ENCODE assay signal across 12 mouse cellular contexts in the genomic region with DNA sequence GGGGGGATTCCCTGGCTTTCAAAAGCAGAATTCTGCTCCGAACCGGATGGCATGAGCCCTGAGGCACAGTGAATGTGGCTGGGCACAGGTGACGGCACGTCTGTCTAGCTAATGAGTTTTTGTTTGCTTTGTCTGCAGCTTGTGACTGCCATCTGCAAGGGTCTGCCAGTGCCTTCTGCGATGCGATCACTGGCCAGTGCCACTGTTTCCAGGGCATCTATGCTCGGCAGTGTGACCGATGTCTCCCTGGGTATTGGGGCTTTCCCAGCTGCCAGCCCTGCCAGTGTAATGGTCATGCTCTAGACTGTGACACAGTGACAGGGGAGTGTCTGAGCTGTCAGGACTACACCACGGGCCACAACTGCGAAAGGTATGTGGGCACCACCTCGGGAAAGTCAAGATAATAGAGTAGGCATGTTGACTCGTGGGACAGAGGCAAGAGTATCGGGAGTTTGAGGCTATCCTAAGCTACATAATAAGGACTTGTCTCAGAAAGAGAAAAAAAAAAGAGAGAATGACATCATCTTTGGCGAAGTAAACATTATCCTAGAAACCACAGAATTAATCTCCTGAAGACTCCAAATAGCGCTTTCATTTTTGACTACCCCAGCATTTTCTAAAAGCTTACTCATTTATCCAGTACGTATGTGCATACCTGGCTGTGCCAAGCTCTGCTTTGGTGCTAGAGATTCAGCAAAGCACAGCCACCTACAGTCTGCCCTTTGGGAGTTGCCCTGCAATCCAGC. TPM values are rescaled to one million over a fixed set of nuclear protein-coding genes. Genes with fewer than 3 reads are reported as not detected.
DNase-seq lines count a peak whose midpoint lies in the region; ATAC-seq and TF ChIP-seq lines count a peak whose summit lies in the region.
"Had no signal": no experiment of that assay in that cellular context is flagged by ENCODE, and none has a peak within 500 bp of the region (broad histone marks: within the 10 kb centered on the region; RNA-seq: fewer than 3 reads in every experiment).

No protein-coding gene starts in this region.

- no peak overlapping the region for H3K27ac ChIP-seq in hindbrain, embryonic 13.5 days
- H3K27ac ChIP-seq in hindbrain, embryonic 11.5 days (ENCODE audit: low read depth, low read length): no peak overlapping the region
- H3K27ac ChIP-seq in CH12.LX (ENCODE audit: insufficient read depth, low read depth): no peak overlapping the region
- H3K27ac ChIP-seq in forebrain, embryonic 16.5 days (ENCODE audit: low read length): no peak overlapping the region
- H3K27ac ChIP-seq: embryonic facial prominence, embryonic 12.5 days; liver, embryonic 15.5 days had no signal

- in situ Hi-C loops in CH12.LX (cut with MboI; ENCODE audit: low pct_ligation_motif_present, low pct_unique_long_range_greater_than_20kb, low sequenced_read_pairs): no loop called here

- DNase-seq in cerebellum, postnatal 10 days: peak; percentile 51 to 62
- no peak for DNase-seq in hindbrain, embryonic 11.5 days (ENCODE audit: low spot score)
- DNase-seq in CH12.LX (ENCODE audit: extremely low read depth): no peak
- DNase-seq: kidney, adult 18-20 months; thymus, postnatal 14 days had no signal

- no peak for TF ChIP-seq POLR2A in CH12.LX (IDR thresholded peaks at IDR 0.05; ENCODE audit: low read depth, low read length)

- no peak for TF ChIP-seq EP300 in CH12.LX (IDR thresholded peaks at IDR 0.05; ENCODE audit: low read length)

- H3K4me3 ChIP-seq in hindbrain, embryonic 13.5 days: no peak overlapping the region
- H3K4me3 ChIP-seq in hindbrain, embryonic 11.5 days (ENCODE audit: low read depth, low read length): no peak overlapping the region
- H3K4me3 ChIP-seq in CH12.LX (replicated peaks in 1 of 3; ENCODE audit: low read depth in 2 of 3, low read length in 2 of 3, poor library complexity in 1 of 3): no peak overlapping the region
- no peak overlapping the region for H3K4me3 ChIP-seq in forebrain, embryonic 16.5 days (replicated peaks; ENCODE audit: low read length)
- H3K4me3 ChIP-seq: embryonic facial prominence, embryonic 12.5 days; liver, embryonic 15.5 days had no signal

- no peaks in the 10 kb centered on the region for H3K36me3 ChIP-seq in hindbrain, embryonic 13.5 days
- H3K36me3 ChIP-seq in hindbrain, embryonic 11.5 days (ENCODE audit: control insufficient read depth, insufficient read depth, low read length): no peaks in the 10 kb centered on the region
- H3K36me3 ChIP-seq in CH12.LX (replicated peaks in 1 of 2; ENCODE audit: control insufficient read depth in 1 of 2, insufficient read depth in 1 of 2, low read length in 1 of 2): no peaks in the 10 kb centered on the region
- H3K36me3 ChIP-seq in forebrain, embryonic 16.5 days (ENCODE audit: control insufficient read depth, insufficient read depth): 0 out of 2 replicates have a peak, but pooled peaks cover 2% of the 10 kb centered on the region
- H3K36me3 ChIP-seq: liver, embryonic 15.5 days had no signal

- TF ChIP-seq CTCF in CH12.LX (conservative IDR thresholded peaks at IDR 0.05 in 1 of 2, IDR thresholded peaks at IDR 0.05 in 1 of 2; ENCODE audit: low read depth in 2 of 2, low read length in 2 of 2): no peak

- H3K27me3 ChIP-seq in hindbrain, embryonic 13.5 days: no peaks in the 10 kb centered on the region
- no peaks in the 10 kb centered on the region for H3K27me3 ChIP-seq in hindbrain, embryonic 11.5 days (ENCODE audit: control insufficient read depth, insufficient read depth, low read length)
- H3K27me3 ChIP-seq in CH12.LX (replicated peaks): no peaks in the 10 kb centered on the region
- H3K27me3 ChIP-seq in forebrain, embryonic 16.5 days (replicated peaks; ENCODE audit: control insufficient read depth, insufficient read depth, low read length): no peaks in the 10 kb centered on the region
- H3K27me3 ChIP-seq: embryonic facial prominence, embryonic 12.5 days; liver, embryonic 15.5 days had no signal

- ATAC-seq in cerebellum, adult (ENCODE audit: insufficient number of reproducible peaks, low FRiP score, low TSS enrichment): no peak
- peak; percentile 69 for ATAC-seq in hindbrain, embryonic 13.5 days (ENCODE audit: low FRiP score)
- ATAC-seq in hindbrain, embryonic 11.5 days (ENCODE audit: low FRiP score): no peak
- peak; percentile 74 for ATAC-seq in forebrain, embryonic 16.5 days
- ATAC-seq in megakaryocyte, adult 5-6 weeks (ENCODE audit: poor library complexity, severe bottlenecking): no peak
- no peak for ATAC-seq in monocyte, adult 5-6 weeks (replicated peaks; ENCODE audit: insufficient number of reproducible peaks, low FRiP score, low TSS enrichment, poor library complexity, severe bottlenecking)

- no peaks in the 10 kb centered on the region for H3K79me2 ChIP-seq in CH12.LX (replicated peaks; ENCODE audit: control insufficient read depth, extremely low read depth, insufficient read depth, poor library complexity, severe bottlenecking)

- H3K9ac ChIP-seq in hindbrain, embryonic 13.5 days: no peak overlapping the region
- H3K9ac ChIP-seq in hindbrain, embryonic 11.5 days (ENCODE audit: low read depth, low read length): no peak overlapping the region
- H3K9ac ChIP-seq in CH12.LX (ENCODE audit: insufficient read depth, low read depth): no peak overlapping the region
- no peak overlapping the region for H3K9ac ChIP-seq in forebrain, embryonic 16.5 days (replicated peaks; ENCODE audit: low read depth, low read length)
- H3K9ac ChIP-seq: embryonic facial prominence, embryonic 12.5 days; liver, embryonic 15.5 days had no signal

- H3K4me2 ChIP-seq in hindbrain, embryonic 13.5 days: no peak overlapping the region
- H3K4me2 ChIP-seq in hindbrain, embryonic 11.5 days (replicated peaks; ENCODE audit: low read depth, low read length): no peak overlapping the region
- peak overlapping the region; percentile 23; the same call in 1 of the 2 replicates for H3K4me2 ChIP-seq in CH12.LX (ENCODE audit: insufficient read depth, low read depth, poor library complexity, severe bottlenecking)
- H3K4me2 ChIP-seq in forebrain, embryonic 16.5 days (ENCODE audit: low read length): no peak overlapping the region
- H3K4me2 ChIP-seq: embryonic facial prominence, embryonic 12.5 days; liver, embryonic 15.5 days had no signal

- 80% methylated on average over 16 of the region's 16 CpGs for WGBS in hindbrain, embryonic 13.5 days
- 88% methylated on average over 16 of the region's 16 CpGs for WGBS in hindbrain, embryonic 11.5 days
- WGBS in forebrain, embryonic 16.5 days: 59% methylated on average over 16 of the region's 16 CpGs

- H3K4me1 ChIP-seq in hindbrain, embryonic 13.5 days (replicated peaks): peaks cover 4% of the 10 kb centered on the region; the same call in 1 of the 2 replicates
- H3K4me1 ChIP-seq in hindbrain, embryonic 11.5 days (replicated peaks; ENCODE audit: control insufficient read depth, insufficient read depth, low read length): no peaks in the 10 kb centered on the region
- peaks cover 0 to 3% of the 10 kb centered on the region in 2 experiments; a peak in 2 of 4 replicates for H3K4me1 ChIP-seq in CH12.LX (ENCODE audit: control insufficient read depth in 1 of 2, insufficient read depth in 2 of 2)
- H3K4me1 ChIP-seq in forebrain, embryonic 16.5 days (replicated peaks; ENCODE audit: control insufficient read depth, insufficient read depth, low read length): peaks cover 6% of the 10 kb centered on the region; the same call in 1 of the 2 replicates
- H3K4me1 ChIP-seq: embryonic facial prominence, embryonic 12.5 days; liver, embryonic 15.5 days had no signal

- TF ChIP-seq RAD21 in CH12.LX (IDR thresholded peaks at IDR 0.05; ENCODE audit: low read depth, low read length): no peak

- no peaks in the 10 kb centered on the region for H3K9me3 ChIP-seq in hindbrain, embryonic 13.5 days
- H3K9me3 ChIP-seq in hindbrain, embryonic 11.5 days (ENCODE audit: control insufficient read depth, low read length): no peaks in the 10 kb centered on the region
- H3K9me3 ChIP-seq in CH12.LX (replicated peaks; ENCODE audit: low read length): no peaks in the 10 kb centered on the region
- H3K9me3 ChIP-seq in forebrain, embryonic 16.5 days (ENCODE audit: control insufficient read depth, low read length): no peaks in the 10 kb centered on the region
- H3K9me3 ChIP-seq: embryonic facial prominence, embryonic 12.5 days; liver, embryonic 15.5 days had no signal

- dilution Hi-C loops in CH12.LX (cut with MboI; ENCODE audit: extremely low pct_ligation_motif_present, extremely low pct_unique_long_range_greater_than_20kb, low sequenced_read_pairs): no loop called here

TF ChIP-seq in CH12.LX, 34 proteins besides CTCF, POLR2A, EP300 and RAD21:
- TF ChIP-seq ZNF384 (IDR thresholded peaks at IDR 0.05; ENCODE audit: low read depth, low read length) (peak; percentile 42; the same call in 1 of the 2 replicates), MAX (IDR thresholded peaks at IDR 0.05; ENCODE audit: low read length) (no peak)

RNA-seq across cellular contexts. Expression of a gene that starts 37.9 kb away (rescaled TPM):
- 20.7 and 22.9 TPM in 2 replicates for polyA plus RNA-seq in hindbrain, embryonic 13.5 days (2015; fragmentation: Nextera tagmentation; extraction: Ambion mirVana)
- 21.2 and 21.7 TPM in 2 replicates for polyA plus RNA-seq in hindbrain, embryonic 11.5 days (2014; fragmentation: Nextera tagmentation; extraction: Ambion mirVana)
- total RNA-seq in CH12.LX (2012; rRNA removed) (under 0.01 and 0.08 TPM in 2 replicates), CH12.LX (2014; rRNA removed) (not detected in 2 replicates)
- 0.12 TPM in 1 of 2 replicates, not detected in the other for polyA plus RNA-seq in CH12.LX (2012; ENCODE audit: insufficient read length, low read depth)
- polyA plus RNA-seq in forebrain, embryonic 16.5 days (2015; fragmentation: Nextera tagmentation; extraction: Ambion mirVana): 21.5 and 25.5 TPM in 2 replicates
- 0.20 and 1.0 TPM in 2 replicates for total RNA-seq in megakaryocyte, adult 5-6 weeks (2015)
- 2.5 and 9.6 TPM in 2 replicates for total RNA-seq in megakaryocyte, adult 5-6 weeks (2017)
- 0.86 to 1.1 TPM (median 1.1 TPM) in 3 replicates for total RNA-seq in monocyte, adult 5-6 weeks (2017)

RNA-seq across cellular contexts. Expression of a gene that starts 48.3 kb away (rescaled TPM):
- 128 and 130 TPM in 2 replicates for polyA plus RNA-seq in hindbrain, embryonic 13.5 days (2015; fragmentation: Nextera tagmentation; extraction: Ambion mirVana)
- polyA plus RNA-seq in hindbrain, embryonic 11.5 days (2014; fragmentation: Nextera tagmentation; extraction: Ambion mirVana): 165 and 170 TPM in 2 replicates
- total RNA-seq in CH12.LX (2012; rRNA removed) (61.2 and 63.3 TPM in 2 replicates), CH12.LX (2014; rRNA removed) (79.8 and 83.5 TPM in 2 replicates)
- 109 and 142 TPM in 2 replicates for polyA plus RNA-seq in CH12.LX (2012; ENCODE audit: insufficient read length, low read depth)
- polyA plus RNA-seq in forebrain, embryonic 16.5 days (2015; fragmentation: Nextera tagmentation; extraction: Ambion mirVana): 121 and 136 TPM in 2 replicates
- total RNA-seq in megakaryocyte, adult 5-6 weeks (2015): 68.0 and 73.7 TPM in 2 replicates
- 76.8 and 86.3 TPM in 2 replicates for total RNA-seq in megakaryocyte, adult 5-6 weeks (2017)
- 97.1 to 130 TPM (median 127 TPM) in 3 replicates for total RNA-seq in monocyte, adult 5-6 weeks (2017)

Comparison
In these comparisons a context has a peak if more than half of its experiments do, and no peak if none do; other contexts are left out.
1. ATAC-seq: peak in hindbrain, embryonic 13.5 days (single experiment) and forebrain, embryonic 16.5 days (single experiment); none in cerebellum, adult (single experiment), hindbrain, embryonic 11.5 days (single experiment), megakaryocyte, adult 5-6 weeks (single experiment) and monocyte, adult 5-6 weeks (single experiment).
2. DNase-seq: peak in cerebellum, postnatal 10 days (2 of 2); none in hindbrain, embryonic 11.5 days (single experiment) and CH12.LX (single experiment).
3. RNA of a gene that starts 37.9 kb away (polyA plus RNA-seq): 20.7 to 22.9 TPM in hindbrain, embryonic 13.5 days, 21.5 to 25.5 TPM in forebrain, embryonic 16.5 days and 21.2 to 21.7 TPM in hindbrain, embryonic 11.5 days; 0.12 TPM in CH12.LX; every median in the first group is over 10 times any median in the second.